Mouse (Mus musculus) CH12.LX (cell line): Measurements from ENCODE around the gene Entpd5.

ENCODE experiments used
- E2F4 ChIP-seq: IDR thresholded peaks from 2 replicates; pipeline ENCODE4 v1.6.1; 2011; ENCODE audit warnings: low read depth, low read length, improper control_type of control experiment; ENCODE audit not compliant: insufficient replicate concordance
- POLR2A ChIP-seq: IDR thresholded peaks from 2 replicates; pipeline ENCODE4 v1.6.1; 2011; ENCODE audit warnings: low read depth, mild to moderate bottlenecking, improper control_type of control experiment, low read length

GRCm38 (mm10) chr12:84336963-84337625 lies 71.7 kb downstream of the Entpd5 start:
- TF ChIP-seq E2F4 (no peak), POLR2A (no peak)
